Mouse (Mus musculus) embryo, embryonic 11.5 days (tissue): ENCODE results near the gene Nfib.

Experiments used
- DNase-seq: peaks from one replicate; pipeline ENCODE4 v3.0.0-alpha.2; 2012; ENCODE audit warnings: low read depth, low spot score

Nfib gene

GRCm38 (mm10) chr4:82359110-82359509, 346.4 kb downstream of the Nfib start:
- no peak for DNase-seq

DNA sequence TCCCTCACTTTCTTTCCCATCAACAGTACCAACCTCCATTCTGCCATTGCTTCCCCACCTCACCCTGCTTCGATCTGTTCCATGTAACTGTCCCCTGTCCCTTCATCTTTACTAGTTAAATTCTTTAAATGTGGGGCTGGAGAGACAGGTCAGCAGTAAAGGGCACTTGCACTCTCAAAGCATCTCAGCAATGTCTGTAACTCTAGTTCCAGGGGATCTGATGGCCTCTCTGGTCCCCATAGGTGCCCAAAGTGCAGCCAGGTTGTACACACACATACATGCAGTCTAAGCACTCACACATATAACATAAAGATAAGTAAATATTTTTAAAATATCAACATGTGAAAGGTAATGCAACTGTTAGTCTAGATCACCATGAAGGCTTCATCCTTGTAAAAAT, 356.5 kb downstream of the Nfib start:
- DNase-seq, result no peak

- peak; percentile 34 for DNase-seq
Observed at GRCm38 (mm10) chr4:82344787-82345186, 360.8 kb downstream of the Nfib start.

GRCm38 (mm10) chr4:82344224-82344623, 361.3 kb downstream of the Nfib start:
- DNase-seq, result no peak

- DNase-seq, result no peak
Observed at GRCm38 (mm10) chr4:82338930-82339329, 366.6 kb downstream of the Nfib start.

- no peak for DNase-seq
Observed at GRCm38 (mm10) chr4:82338481-82338880, 367.1 kb downstream of the Nfib start.

- DNase-seq, result no peak
Observed at GRCm38 (mm10) chr4:82336951-82337381, 368.6 kb downstream of the Nfib start.

DNA sequence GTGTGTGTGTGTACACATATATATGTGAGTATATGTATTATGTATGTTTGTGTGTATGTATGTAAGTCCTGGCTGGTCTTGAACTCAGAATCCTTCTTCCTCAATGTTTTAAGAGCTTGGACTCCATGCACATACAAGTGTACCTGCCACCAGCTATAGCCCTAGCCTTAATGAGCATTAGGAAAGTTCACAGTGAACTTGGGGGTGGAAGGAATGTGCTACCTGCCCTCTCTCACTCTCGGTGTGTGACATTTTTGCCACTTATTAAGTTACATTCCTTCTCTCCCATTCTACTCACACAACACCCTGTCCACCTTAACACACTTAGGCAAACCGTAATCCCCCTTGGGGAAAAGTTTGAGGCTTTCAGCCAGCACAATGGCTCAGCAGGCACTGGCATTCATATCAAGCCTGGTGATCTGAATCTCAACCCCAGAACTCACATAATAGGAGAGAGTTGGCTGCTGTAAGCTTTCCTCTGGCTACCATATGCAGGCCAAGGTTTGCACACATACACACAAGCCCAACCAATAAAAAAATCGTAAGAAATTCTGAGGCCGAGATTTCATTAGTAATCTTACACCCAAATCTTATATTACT, 370.2 kb downstream of the Nfib start:
- no peak for DNase-seq

DNA sequence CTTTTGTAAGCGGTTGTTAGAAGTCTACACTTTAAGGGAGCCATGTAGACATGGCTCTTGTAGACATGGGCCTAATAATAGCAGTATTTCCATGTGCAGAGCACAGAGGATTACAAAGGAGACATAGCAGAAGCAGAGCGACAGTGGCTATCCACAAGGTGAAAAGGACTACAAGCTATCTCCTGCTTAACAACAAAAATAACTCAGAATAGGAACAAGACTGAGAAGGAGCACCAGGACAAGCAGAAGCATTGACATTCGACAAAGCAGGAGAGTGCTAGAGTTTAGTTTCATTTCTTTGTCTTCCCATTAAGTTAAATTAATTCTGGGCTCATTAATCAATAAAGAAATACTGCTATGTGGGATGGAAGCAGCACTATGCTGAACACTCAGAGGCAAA, 372.1 kb downstream of the Nfib start:
- DNase-seq, result no peak

GRCm38 (mm10) chr4:82330095-82330494, 375.5 kb downstream of the Nfib start:
- DNase-seq, result no peak

DNA sequence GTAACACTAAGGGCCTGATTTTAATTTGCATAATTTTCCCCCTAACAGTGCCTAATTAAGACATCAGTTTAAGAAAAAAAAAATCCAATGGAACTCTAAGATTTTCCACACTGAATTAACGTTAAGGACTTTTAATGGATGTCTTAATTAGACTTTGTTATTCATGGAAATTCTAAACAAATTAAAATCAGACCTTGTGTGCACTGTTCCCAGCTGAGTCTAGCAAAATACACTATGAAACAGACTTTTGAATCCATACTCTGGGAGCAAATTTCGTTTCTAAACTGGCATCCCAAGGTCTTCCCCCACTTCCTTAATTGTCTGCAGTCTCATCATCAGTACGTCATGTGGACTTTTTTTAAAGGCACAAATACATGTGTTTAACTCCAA, 379.4 kb downstream of the Nfib start:
- no peak for DNase-seq

DNA sequence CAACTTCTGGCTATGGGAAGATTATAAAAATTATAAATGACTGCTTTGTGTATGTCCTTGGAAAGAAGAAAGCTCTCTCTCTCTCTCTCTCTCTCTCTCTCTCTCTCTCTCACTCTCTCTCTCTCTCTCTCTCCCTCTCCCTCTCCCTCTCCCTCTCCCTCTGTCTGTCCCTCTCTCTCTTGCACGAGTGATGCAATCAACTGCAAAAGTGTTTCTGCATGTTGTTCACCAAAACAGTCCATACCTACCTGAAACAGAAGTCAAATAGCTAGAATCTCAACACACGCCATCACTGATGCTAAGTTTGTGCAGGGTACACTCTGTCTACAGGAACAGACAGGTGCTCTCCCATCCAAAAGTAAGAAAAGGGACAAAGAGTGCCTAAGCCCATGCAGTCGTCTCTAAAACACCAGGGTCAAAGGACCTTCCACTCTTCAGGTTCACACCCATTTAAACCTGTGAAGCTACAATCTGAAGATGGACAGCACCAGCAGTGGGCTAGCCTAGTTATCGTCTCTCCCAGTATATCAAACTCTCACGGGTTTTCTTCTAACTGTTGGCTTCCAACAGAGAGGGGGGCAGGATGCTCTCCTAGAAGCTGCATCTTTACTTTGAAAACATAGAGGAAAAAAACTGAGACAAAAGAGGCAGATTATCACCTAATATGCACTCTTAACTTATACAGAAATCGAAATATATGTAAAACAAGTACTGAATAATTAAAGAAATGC, 380.0 kb downstream of the Nfib start:
- no peak for DNase-seq

DNA sequence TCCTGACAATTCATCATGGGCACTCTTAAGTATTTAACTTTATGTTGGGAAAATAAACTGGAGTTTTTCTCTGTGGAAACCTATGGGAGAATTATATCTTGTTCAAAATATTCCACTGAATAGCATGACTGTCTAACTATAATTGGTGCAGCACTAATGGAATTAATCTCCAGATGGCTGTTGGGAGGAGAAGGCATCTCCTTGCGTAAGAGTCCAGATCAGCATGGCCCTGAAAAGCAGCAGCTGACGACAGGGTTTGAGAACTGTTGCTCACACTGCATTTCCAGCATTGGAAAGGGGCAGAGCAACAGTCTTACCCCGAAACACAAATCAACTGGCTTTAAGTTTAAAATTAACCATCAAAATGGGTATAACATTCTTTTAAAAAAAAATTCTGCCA, 380.6 kb downstream of the Nfib start:
- no peak for DNase-seq

GRCm38 (mm10) chr4:82321008-82321407, 384.5 kb downstream of the Nfib start:
- DNase-seq, result no peak

DNA sequence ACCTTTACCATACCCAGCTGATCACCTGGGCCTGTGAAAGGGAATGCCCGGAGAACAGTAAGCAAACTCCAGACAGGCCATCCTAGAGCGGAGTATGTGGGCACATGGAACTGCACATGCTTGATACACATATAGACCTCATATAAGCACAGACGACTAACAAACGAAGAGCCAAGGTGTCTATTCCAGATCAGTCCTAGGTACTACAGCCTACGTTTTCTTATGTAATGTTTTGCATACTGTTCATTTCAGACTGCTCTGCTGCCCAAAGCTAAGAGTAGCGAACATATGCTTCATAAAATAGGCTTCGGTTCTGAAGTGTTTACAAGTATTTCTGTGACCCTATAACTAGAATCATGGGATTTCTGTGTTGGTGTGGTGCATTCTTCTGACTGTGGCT, 386.2 kb downstream of the Nfib start:
- no peak for DNase-seq

- DNase-seq, result no peak
Observed at GRCm38 (mm10) chr4:82316168-82316567, 389.4 kb downstream of the Nfib start.

GRCm38 (mm10) chr4:82315710-82316109, 389.8 kb downstream of the Nfib start:
- DNase-seq, result no peak

- no peak for DNase-seq
Observed at GRCm38 (mm10) chr4:82310924-82311734, 394.4 kb downstream of the Nfib start.

DNA sequence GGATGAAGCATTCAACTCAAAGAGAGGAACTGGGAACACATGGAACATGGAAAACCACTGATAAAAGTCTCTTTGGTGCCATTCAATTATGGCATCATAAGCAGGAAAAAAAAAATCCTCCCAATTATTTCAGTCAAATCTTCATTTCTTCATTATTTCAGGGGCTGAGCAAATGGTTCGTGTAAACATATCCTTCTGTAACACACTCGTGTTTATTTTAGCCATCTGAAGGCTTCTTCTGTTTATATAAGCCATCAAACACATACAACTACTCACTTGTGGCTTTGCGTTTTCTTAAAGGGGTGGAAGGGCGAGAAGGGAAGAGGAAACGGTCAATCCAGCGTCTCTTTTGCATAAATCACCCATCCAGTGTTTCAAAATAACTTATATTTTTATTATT, 399.5 kb downstream of the Nfib start:
- DNase-seq, result no peak

GRCm38 (mm10) chr4:82304148-82304871, 401.2 kb downstream of the Nfib start:
- DNase-seq, result peak; percentile 51

DNA sequence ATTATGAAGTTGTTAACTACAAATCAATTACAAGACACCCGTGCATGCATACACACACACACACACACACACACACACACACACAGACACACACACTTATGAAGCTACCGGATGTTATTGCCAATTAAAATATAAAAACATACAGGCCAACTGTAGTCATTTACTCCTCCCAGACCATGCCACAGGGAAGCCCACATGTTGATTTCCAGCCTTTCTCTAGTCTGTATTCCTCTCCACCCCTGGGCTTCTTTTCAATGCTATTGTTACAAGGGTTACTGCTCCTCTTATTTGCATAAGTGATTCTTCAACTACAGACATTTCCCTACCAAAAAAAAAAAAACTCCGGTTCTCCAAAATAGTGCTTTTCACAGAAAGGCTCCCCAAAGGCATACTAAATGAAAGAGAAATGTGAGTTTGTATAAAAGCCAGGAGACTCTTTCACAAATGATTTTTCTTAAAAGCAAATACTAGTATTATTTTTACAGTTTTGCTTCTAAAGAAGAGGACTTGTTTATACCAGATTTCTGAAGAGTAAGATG, 402.1 kb downstream of the Nfib start:
- no peak for DNase-seq

DNA sequence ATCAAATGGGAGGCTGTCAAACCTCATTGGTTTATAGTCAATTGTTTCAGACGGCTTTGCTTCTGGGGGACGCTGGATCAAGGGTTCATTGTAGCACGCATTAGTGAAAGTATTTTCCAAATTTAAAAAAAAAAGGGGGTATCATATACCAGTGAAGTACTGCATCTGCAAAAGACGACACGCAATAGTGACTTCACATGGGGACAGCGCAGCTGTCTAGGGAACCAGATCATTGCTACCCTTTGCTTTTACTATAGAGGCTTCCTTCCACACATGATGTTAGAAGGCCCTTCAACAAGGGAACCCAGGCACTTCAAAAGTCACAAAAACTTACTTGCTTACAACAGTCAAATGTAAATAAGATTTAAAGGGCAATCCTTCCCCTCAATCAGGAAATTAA, 402.6 kb downstream of the Nfib start:
- DNase-seq, result no peak
